Mouse (Mus musculus): ENCODE measurements at regions not wholly inside any gene's neighbourhood (a gene's known extent, or its start where the extent isn't known, plus 50 kb on each side); places are given as distances from the start of the nearest gene placed in this dataset.

GRCm38 (mm10) chr8:126800976-126801375, 144.7 kb downstream of the Tomm20 start:
- Histone ChIP-seq H3K4me1 (replicated peaks; ENCODE audit: control insufficient read depth, insufficient read depth, low read length) (peaks cover 8% of the 10 kb centered on the region), H3K9me3 (ENCODE audit: control insufficient read depth, low read length) (no peaks in the 10 kb centered on the region), H3K27me3 (replicated peaks; ENCODE audit: control insufficient read depth, insufficient read depth, low read length) (no peaks in the 10 kb centered on the region), H3K4me3 (ENCODE audit: low read depth, low read length) (no peak overlapping the region), H3K9ac (ENCODE audit: low read length) (no peak overlapping the region), H3K36me3 (ENCODE audit: control insufficient read depth, insufficient read depth, low read length) (no peaks in the 10 kb centered on the region), H3K27ac (ENCODE audit: low read depth) (no peak overlapping the region), H3K4me2 (ENCODE audit: low read length) (no peak overlapping the region)
- WGBS, result 60% methylated on average over 6 of the region's 6 CpGs
- ATAC-seq (replicated peaks; ENCODE audit: low FRiP score, low TSS enrichment, low read depth) (no peak), DNase-seq (ENCODE audit: low spot score) (no peak)

GRCm38 (mm10) chr8:126797571-126798334, 147.9 kb downstream of the Tomm20 start:
- 85% methylated on average over 9 of the region's 9 CpGs for WGBS
- no peak for DNase-seq (ENCODE audit: low spot score)
- Histone ChIP-seq H3K36me3 (ENCODE audit: control insufficient read depth, insufficient read depth, low read length) (no peaks in the 10 kb centered on the region), H3K9ac (ENCODE audit: low read length) (no peak overlapping the region), H3K4me3 (ENCODE audit: low read depth, low read length) (no peak overlapping the region), H3K27me3 (replicated peaks; ENCODE audit: control insufficient read depth, insufficient read depth, low read length) (no peaks in the 10 kb centered on the region), H3K27ac (ENCODE audit: low read depth) (no peak overlapping the region), H3K9me3 (ENCODE audit: control insufficient read depth, low read length) (no peaks in the 10 kb centered on the region), H3K4me1 (replicated peaks; ENCODE audit: control insufficient read depth, insufficient read depth, low read length) (no peaks in the 10 kb centered on the region), H3K4me2 (ENCODE audit: low read length) (no peak overlapping the region)
- ATAC-seq (replicated peaks; ENCODE audit: low FRiP score, low TSS enrichment, low read depth), result no peak

GRCm38 (mm10) chr8:126793657-126794056, 152.0 kb downstream of the Tomm20 start:
- Histone ChIP-seq H3K4me1 (replicated peaks; ENCODE audit: control insufficient read depth, insufficient read depth, low read length) (peaks cover 7% of the 10 kb centered on the region), H3K27ac (ENCODE audit: low read depth) (no peak overlapping the region), H3K27me3 (replicated peaks; ENCODE audit: control insufficient read depth, insufficient read depth, low read length) (no peaks in the 10 kb centered on the region), H3K4me2 (ENCODE audit: low read length) (no peak overlapping the region), H3K9me3 (ENCODE audit: control insufficient read depth, low read length) (no peaks in the 10 kb centered on the region), H3K9ac (ENCODE audit: low read length) (no peak overlapping the region), H3K4me3 (ENCODE audit: low read depth, low read length) (no peak overlapping the region), H3K36me3 (ENCODE audit: control insufficient read depth, insufficient read depth, low read length) (no peaks in the 10 kb centered on the region)
- DNase-seq (ENCODE audit: low spot score) (no peak), ATAC-seq (replicated peaks; ENCODE audit: low FRiP score, low TSS enrichment, low read depth) (no peak)
- 80% methylated on average over 3 of the region's 3 CpGs for WGBS

- Histone ChIP-seq H3K9ac (ENCODE audit: low read length) (no peak overlapping the region), H3K36me3 (ENCODE audit: control insufficient read depth, insufficient read depth, low read length) (no peaks in the 10 kb centered on the region), H3K27me3 (replicated peaks; ENCODE audit: control insufficient read depth, insufficient read depth, low read length) (no peaks in the 10 kb centered on the region), H3K4me3 (ENCODE audit: low read depth, low read length) (no peak overlapping the region), H3K9me3 (ENCODE audit: control insufficient read depth, low read length) (peaks cover under 1% of the 10 kb centered on the region; the same call in 1 of the 2 replicates), H3K4me2 (ENCODE audit: low read length) (no peak overlapping the region), H3K4me1 (replicated peaks; ENCODE audit: control insufficient read depth, insufficient read depth, low read length) (peaks cover 9% of the 10 kb centered on the region), H3K27ac (ENCODE audit: low read depth) (no peak overlapping the region)
- ATAC-seq (replicated peaks; ENCODE audit: low FRiP score, low TSS enrichment, low read depth) (no peak), DNase-seq (ENCODE audit: low spot score) (no peak)
- WGBS, result 69% methylated on average over 4 of the region's 4 CpGs
These were observed 154.6 kb downstream of the Tomm20 start for GRCm38 (mm10) chr8:126791069-126791468.

- ATAC-seq (replicated peaks; ENCODE audit: low FRiP score, low TSS enrichment, low read depth) (no peak), DNase-seq (ENCODE audit: low spot score) (no peak)
- Histone ChIP-seq H3K36me3 (ENCODE audit: control insufficient read depth, insufficient read depth, low read length) (no peaks in the 10 kb centered on the region), H3K9me3 (ENCODE audit: control insufficient read depth, low read length) (peaks cover 4% of the 10 kb centered on the region; the same call in 1 of the 2 replicates), H3K27ac (ENCODE audit: low read depth) (no peak overlapping the region), H3K4me2 (ENCODE audit: low read length) (no peak overlapping the region), H3K4me1 (replicated peaks; ENCODE audit: control insufficient read depth, insufficient read depth, low read length) (peaks cover 9% of the 10 kb centered on the region), H3K9ac (ENCODE audit: low read length) (no peak overlapping the region), H3K4me3 (ENCODE audit: low read depth, low read length) (no peak overlapping the region), H3K27me3 (replicated peaks; ENCODE audit: control insufficient read depth, insufficient read depth, low read length) (no peaks in the 10 kb centered on the region)
- WGBS, result 92% methylated on average over 9 of the region's 9 CpGs
These were observed 155.4 kb downstream of the Tomm20 start for GRCm38 (mm10) chr8:126790214-126790613.

GRCm38 (mm10) chr8:126789076-126789475, 156.6 kb downstream of the Tomm20 start:
- no peak for DNase-seq (ENCODE audit: low spot score)
- H3K4me3 ChIP-seq (ENCODE audit: low read depth, low read length), result no peak overlapping the region
- peaks cover 4% of the 10 kb centered on the region; the same call in 1 of the 2 replicates for H3K9me3 ChIP-seq (ENCODE audit: control insufficient read depth, low read length)
- no peaks in the 10 kb centered on the region for H3K36me3 ChIP-seq (ENCODE audit: control insufficient read depth, insufficient read depth, low read length)
- no peak overlapping the region for H3K9ac ChIP-seq (ENCODE audit: low read length)
- 36% methylated on average over 4 of the region's 4 CpGs for WGBS
- H3K27ac ChIP-seq (ENCODE audit: low read depth), result 0 out of 2 replicates have a peak overlapping the region, but pooled peaks have one; percentile 14
- no peak overlapping the region for H3K4me2 ChIP-seq (ENCODE audit: low read length)
- no peaks in the 10 kb centered on the region for H3K27me3 ChIP-seq (replicated peaks; ENCODE audit: control insufficient read depth, insufficient read depth, low read length)
- H3K4me1 ChIP-seq (replicated peaks; ENCODE audit: control insufficient read depth, insufficient read depth, low read length), result peaks cover 9% of the 10 kb centered on the region
- ATAC-seq (replicated peaks; ENCODE audit: low FRiP score, low TSS enrichment, low read depth), result no peak

DNA sequence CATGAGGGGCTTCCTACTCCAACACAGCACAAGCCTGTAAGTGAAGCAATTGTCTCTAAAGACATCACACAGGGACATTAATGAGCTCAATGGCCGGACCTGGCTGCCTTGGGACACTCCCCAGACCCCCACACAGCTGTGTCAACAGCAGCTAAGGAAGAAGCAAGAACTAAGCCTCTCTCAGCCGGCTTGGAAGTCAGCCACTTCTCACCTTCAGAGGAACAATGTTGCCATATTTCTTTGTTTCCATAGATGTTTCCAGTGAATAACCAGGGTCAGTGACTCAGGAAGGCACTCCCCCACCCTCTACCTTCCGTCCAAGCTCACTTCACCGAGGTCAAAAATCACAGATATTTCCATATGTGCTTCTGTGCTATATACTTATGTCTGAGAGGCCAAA, 157.0 kb downstream of the Tomm20 start:
- H3K9me3 ChIP-seq (ENCODE audit: control insufficient read depth, low read length), result peaks cover 4% of the 10 kb centered on the region; the same call in 1 of the 2 replicates
- 0 out of 2 replicates have a peak overlapping the region, but pooled peaks have one; percentile 14 for H3K27ac ChIP-seq (ENCODE audit: low read depth)
- H3K4me2 ChIP-seq (ENCODE audit: low read length), result no peak overlapping the region
- no peak overlapping the region for H3K4me3 ChIP-seq (ENCODE audit: low read depth, low read length)
- 43% methylated on average over 4 of the region's 4 CpGs for WGBS
- no peaks in the 10 kb centered on the region for H3K27me3 ChIP-seq (replicated peaks; ENCODE audit: control insufficient read depth, insufficient read depth, low read length)
- peaks cover 9% of the 10 kb centered on the region for H3K4me1 ChIP-seq (replicated peaks; ENCODE audit: control insufficient read depth, insufficient read depth, low read length)
- ATAC-seq (replicated peaks; ENCODE audit: low FRiP score, low TSS enrichment, low read depth) (no peak), DNase-seq (ENCODE audit: low spot score) (no peak)
- no peak overlapping the region for H3K9ac ChIP-seq (ENCODE audit: low read length)
- H3K36me3 ChIP-seq (ENCODE audit: control insufficient read depth, insufficient read depth, low read length), result no peaks in the 10 kb centered on the region

GRCm38 (mm10) chr8:126787398-126787797, 158.2 kb downstream of the Tomm20 start:
- WGBS, result 75% methylated on average over 7 of the region's 8 CpGs
- H3K36me3 ChIP-seq (ENCODE audit: control insufficient read depth, insufficient read depth, low read length), result no peaks in the 10 kb centered on the region
- peaks cover 9% of the 10 kb centered on the region for H3K4me1 ChIP-seq (replicated peaks; ENCODE audit: control insufficient read depth, insufficient read depth, low read length)
- no peak overlapping the region for H3K27ac ChIP-seq (ENCODE audit: low read depth)
- peaks cover 4% of the 10 kb centered on the region; the same call in 1 of the 2 replicates for H3K9me3 ChIP-seq (ENCODE audit: control insufficient read depth, low read length)
- no peak overlapping the region for H3K4me2 ChIP-seq (ENCODE audit: low read length)
- DNase-seq (ENCODE audit: low spot score), result no peak
- no peak overlapping the region for H3K9ac ChIP-seq (ENCODE audit: low read length)
- no peak overlapping the region for H3K4me3 ChIP-seq (ENCODE audit: low read depth, low read length)
- H3K27me3 ChIP-seq (replicated peaks; ENCODE audit: control insufficient read depth, insufficient read depth, low read length), result no peaks in the 10 kb centered on the region
- no peak for ATAC-seq (replicated peaks; ENCODE audit: low FRiP score, low TSS enrichment, low read depth)

DNA sequence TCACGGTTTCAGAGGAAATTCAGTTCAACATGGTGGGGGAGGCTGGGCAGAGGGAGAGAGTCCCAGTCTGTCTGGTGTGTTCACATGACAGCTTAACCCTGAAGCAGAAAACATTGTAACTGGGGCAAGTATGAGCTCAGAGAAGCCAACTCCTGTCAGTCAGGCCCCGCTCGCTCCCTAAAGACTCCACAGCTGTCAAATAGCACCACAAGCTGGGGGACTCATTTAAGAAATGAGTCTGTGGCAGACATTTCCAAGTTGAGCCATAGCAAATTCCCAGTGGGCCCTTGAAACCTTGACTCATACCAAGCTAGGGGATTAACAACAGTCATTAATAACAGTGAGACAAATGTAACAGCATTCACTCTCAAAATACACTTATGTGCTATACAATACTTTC, 160.4 kb downstream of the Tomm20 start:
- no peak overlapping the region for H3K27ac ChIP-seq (ENCODE audit: low read depth)
- no peaks in the 10 kb centered on the region for H3K27me3 ChIP-seq (replicated peaks; ENCODE audit: control insufficient read depth, insufficient read depth, low read length)
- H3K9me3 ChIP-seq (ENCODE audit: control insufficient read depth, low read length), result peaks cover 4% of the 10 kb centered on the region; the same call in 1 of the 2 replicates
- H3K4me2 ChIP-seq (ENCODE audit: low read length), result no peak overlapping the region
- H3K4me3 ChIP-seq (ENCODE audit: low read depth, low read length), result no peak overlapping the region
- H3K36me3 ChIP-seq (ENCODE audit: control insufficient read depth, insufficient read depth, low read length), result no peaks in the 10 kb centered on the region
- peaks cover 9% of the 10 kb centered on the region for H3K4me1 ChIP-seq (replicated peaks; ENCODE audit: control insufficient read depth, insufficient read depth, low read length)
- 91% methylated on average over 3 of the region's 3 CpGs for WGBS
- no peak for ATAC-seq (replicated peaks; ENCODE audit: low FRiP score, low TSS enrichment, low read depth)
- no peak for DNase-seq (ENCODE audit: low spot score)
- no peak overlapping the region for H3K9ac ChIP-seq (ENCODE audit: low read length)

All from intestine, embryonic 14.5 days (tissue).